Mouse (Mus musculus) heart, postnatal 14 days (tissue): ENCODE data around the gene Pcbp4. TPM values are rescaled to one million over a fixed set of nuclear protein-coding genes. Genes with fewer than 3 reads are reported as not detected.

Experiments used
- total RNA-seq, 2 experiments: library from RNA; stranded (reverse); gene quantifications; 2 replicates each; pipeline ENCODE4 v1.2.3; 2021

Gene Pcbp4
- total RNA-seq, 2 experiments from 2014 or later, result 62.4 to 68.8 TPM

Other genes starting within 250 kb of the Pcbp4 start
- gene Tlr9, start 230.7 kb upstream of the Pcbp4 start, total RNA-seq, result under 1 TPM; 0.55 to 0.88 TPM
- gene Alas1, start 204.6 kb upstream of the Pcbp4 start, total RNA-seq, result 100 to 1,000 TPM; 562 to 652 TPM
- 1 to 10 TPM; 4.3 to 4.8 TPM for gene Poc1a, start 172.2 kb upstream of the Pcbp4 start, total RNA-seq
- 10 to 100 TPM; 53.2 to 53.9 TPM for gene Dusp7, start 84.7 kb upstream of the Pcbp4 start, total RNA-seq
- 100 to 1,000 TPM; 307 to 348 TPM for gene Rpl29, start 23.8 kb upstream of the Pcbp4 start, total RNA-seq
- gene Acy1, start 15.0 kb upstream of the Pcbp4 start, total RNA-seq, result 10 to 100 TPM; 16.2 to 18.9 TPM
- gene Abhd14b, start 5.8 kb upstream of the Pcbp4 start, total RNA-seq, result 1 to 10 TPM; 6.8 to 8.9 TPM
- 10 to 100 TPM; 21.9 to 22.0 TPM for gene Abhd14a, start 5.6 kb upstream of the Pcbp4 start, total RNA-seq
- gene Gpr62, start 12.6 kb downstream of the Pcbp4 start, total RNA-seq, result under 1 TPM in 1 of 2 experiments, not detected in 1; 0.10 TPM
- gene Rrp9, start 22.7 kb downstream of the Pcbp4 start, total RNA-seq, result 10 to 100 TPM; 19.3 to 20.3 TPM
- gene Parp3, start 23.7 kb downstream of the Pcbp4 start, total RNA-seq, result 10 to 100 TPM; 18.1 to 19.0 TPM
- gene Iqcf1, start 46.7 kb downstream of the Pcbp4 start, total RNA-seq, result not detected
- not detected for gene Iqcf5, start 61.3 kb downstream of the Pcbp4 start, total RNA-seq
- gene Iqcf3, start 108.3 kb downstream of the Pcbp4 start, total RNA-seq, result not detected
- gene Iqcf4, start 117.7 kb downstream of the Pcbp4 start, total RNA-seq, result not detected
- gene Iqcf6, start 173.3 kb downstream of the Pcbp4 start, total RNA-seq, result not detected
- not detected for gene Grm2, start 202.8 kb downstream of the Pcbp4 start, total RNA-seq
- gene Tex264, start 232.6 kb downstream of the Pcbp4 start, total RNA-seq, result 10 to 100 TPM; 35.1 to 39.4 TPM